Mouse (Mus musculus): ENCODE data around the gene Adamts15. TPM values are rescaled to one million over a fixed set of nuclear protein-coding genes. Genes with fewer than 3 reads are reported as not detected.

The Adamts15 gene
- polyA plus RNA-seq, 1 experiment from 2014 or later: 1.9 TPM

DNA sequence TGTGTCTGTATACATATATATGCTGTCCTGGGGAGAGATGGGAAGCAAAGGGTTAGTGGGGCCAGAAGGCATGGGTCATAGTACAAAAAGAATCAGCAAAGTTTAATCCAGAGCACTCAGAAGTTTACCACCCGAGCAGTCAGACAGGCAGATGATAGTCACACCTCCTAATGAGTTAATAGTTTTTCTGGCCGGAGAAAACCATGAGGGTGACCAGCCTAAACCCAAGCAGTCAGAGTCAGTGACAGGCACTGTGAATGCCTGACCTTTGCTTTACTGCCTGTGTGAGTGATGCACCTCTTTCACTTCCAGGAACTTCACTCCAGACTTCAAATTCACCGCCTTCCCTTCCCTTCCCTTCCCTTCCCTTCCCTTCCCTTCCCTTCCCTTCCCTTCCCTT, 8.8 kb downstream of the Adamts15 start:
- ATAC-seq (ENCODE audit: low FRiP score, low TSS enrichment): no peak
- no peaks in the 10 kb centered on the region for H3K36me3 ChIP-seq (ENCODE audit: control insufficient read depth, insufficient read depth, low read length)
- TF ChIP-seq EP300 (optimal IDR thresholded peaks at IDR 0.05) (no peak), CTCF (IDR thresholded peaks at IDR 0.05; ENCODE audit: low read depth) (no peak)
- H3K9me3 ChIP-seq (ENCODE audit: control insufficient read depth, low read length): no peaks in the 10 kb centered on the region
- 61% methylated on average over 3 of the region's 3 CpGs for WGBS
- DNase-seq (ENCODE audit: low spot score): no peak
- H3K27me3 ChIP-seq (ENCODE audit: control insufficient read depth, insufficient read depth, low read length): no peaks in the 10 kb centered on the region
- H3K4me2 ChIP-seq (replicated peaks; ENCODE audit: low read depth): no peak overlapping the region
- no peak overlapping the region for H3K9ac ChIP-seq (ENCODE audit: low read length)
- H3K4me3 ChIP-seq (ENCODE audit: low read depth, low read length): no peak overlapping the region
- no peak overlapping the region for H3K27ac ChIP-seq (replicated peaks)
- no peaks in the 10 kb centered on the region; the same call in 1 of the 2 replicates for H3K4me1 ChIP-seq (replicated peaks; ENCODE audit: control insufficient read depth, insufficient read depth)

DNA sequence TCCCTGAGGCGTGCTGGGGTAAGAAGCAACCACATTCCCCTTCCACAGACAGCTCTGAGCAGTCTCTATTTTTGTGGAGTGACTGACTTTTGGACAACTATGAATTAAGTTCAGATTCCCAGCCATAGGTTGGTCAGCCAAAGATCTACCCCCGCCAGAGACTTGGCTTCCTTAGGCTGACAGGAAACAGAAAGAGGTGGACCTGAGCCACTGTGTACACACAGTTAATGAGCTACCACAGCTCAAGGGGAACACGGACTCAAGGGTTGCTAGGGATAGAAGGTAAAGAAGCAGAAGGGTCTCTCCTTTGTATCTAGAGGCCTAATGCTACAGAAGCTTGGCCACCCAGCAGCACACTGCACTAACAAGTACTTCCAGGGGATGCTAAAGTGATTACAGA, 10.1 kb downstream of the Adamts15 start:
- Histone ChIP-seq H3K4me2 (replicated peaks; ENCODE audit: low read depth) (no peak overlapping the region), H3K4me1 (replicated peaks; ENCODE audit: control insufficient read depth, insufficient read depth) (no peaks in the 10 kb centered on the region; the same call in 1 of the 2 replicates), H3K9ac (ENCODE audit: low read length) (no peak overlapping the region), H3K4me3 (ENCODE audit: low read depth, low read length) (no peak overlapping the region), H3K27me3 (ENCODE audit: control insufficient read depth, insufficient read depth, low read length) (no peaks in the 10 kb centered on the region), H3K27ac (replicated peaks) (no peak overlapping the region), H3K9me3 (ENCODE audit: control insufficient read depth, low read length) (no peaks in the 10 kb centered on the region), H3K36me3 (ENCODE audit: control insufficient read depth, insufficient read depth, low read length) (no peaks in the 10 kb centered on the region)
- 43% methylated on average over 3 of the region's 3 CpGs for WGBS
- TF ChIP-seq EP300 (optimal IDR thresholded peaks at IDR 0.05) (no peak), CTCF (IDR thresholded peaks at IDR 0.05; ENCODE audit: low read depth) (no peak)
- no peak for ATAC-seq (ENCODE audit: low FRiP score, low TSS enrichment)
- DNase-seq (ENCODE audit: low spot score): no peak

DNA sequence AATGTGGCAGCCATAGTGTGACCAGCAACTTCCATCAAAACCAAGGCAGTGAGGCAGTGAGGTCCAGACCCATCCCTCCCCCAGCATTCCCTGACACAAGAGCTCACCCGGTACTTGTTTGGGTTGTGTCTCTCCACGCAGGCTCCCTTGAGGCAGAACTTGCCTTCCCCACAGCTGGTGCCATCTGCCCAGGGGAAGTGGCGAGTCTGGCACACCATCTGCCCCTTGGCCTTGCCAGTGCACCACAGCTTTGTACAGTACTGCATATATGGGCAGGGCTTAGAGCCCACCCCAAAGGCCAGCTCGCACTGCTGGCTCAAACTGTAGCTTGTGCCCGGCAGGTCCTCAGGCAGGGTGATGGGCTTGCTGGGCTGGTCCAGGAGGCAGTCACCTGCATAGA, 11.8 kb downstream of the Adamts15 start:
- no peak for DNase-seq (ENCODE audit: low spot score)
- Histone ChIP-seq H3K27me3 (ENCODE audit: control insufficient read depth, insufficient read depth, low read length) (no peaks in the 10 kb centered on the region), H3K9ac (ENCODE audit: low read length) (no peak overlapping the region), H3K4me2 (replicated peaks; ENCODE audit: low read depth) (no peak overlapping the region), H3K27ac (replicated peaks) (no peak overlapping the region), H3K9me3 (ENCODE audit: control insufficient read depth, low read length) (no peaks in the 10 kb centered on the region), H3K4me3 (ENCODE audit: low read depth, low read length) (no peak overlapping the region), H3K36me3 (ENCODE audit: control insufficient read depth, insufficient read depth, low read length) (no peaks in the 10 kb centered on the region), H3K4me1 (replicated peaks; ENCODE audit: control insufficient read depth, insufficient read depth) (no peaks in the 10 kb centered on the region; the same call in 1 of the 2 replicates)
- WGBS: 88% methylated on average over 5 of the region's 5 CpGs
- ATAC-seq (ENCODE audit: low FRiP score, low TSS enrichment): no peak
- TF ChIP-seq EP300 (optimal IDR thresholded peaks at IDR 0.05): no peak
- no peak for TF ChIP-seq CTCF (IDR thresholded peaks at IDR 0.05; ENCODE audit: low read depth)

DNA sequence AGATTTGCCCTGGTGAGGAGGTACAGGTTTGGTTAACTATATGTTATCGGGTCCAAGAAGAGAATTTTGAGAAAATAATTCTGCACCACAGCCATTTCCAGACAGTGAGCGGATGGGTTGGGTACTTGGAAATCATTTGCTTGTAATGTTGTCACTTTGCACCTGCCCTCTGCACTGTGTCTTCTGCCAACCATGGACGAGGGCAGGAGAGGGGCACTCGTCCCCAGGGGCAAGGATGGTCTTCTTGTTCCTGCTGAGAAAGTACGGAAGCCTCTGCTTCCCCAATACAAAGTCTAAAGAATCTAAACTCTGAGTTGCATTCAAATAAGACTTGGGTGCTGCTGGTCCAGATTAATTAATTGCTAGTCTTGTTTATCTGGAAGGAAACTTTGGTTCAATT, 13.3 kb downstream of the Adamts15 start:
- no peak overlapping the region for H3K9ac ChIP-seq (ENCODE audit: low read length)
- no peak overlapping the region for H3K27ac ChIP-seq (replicated peaks)
- no peaks in the 10 kb centered on the region for H3K27me3 ChIP-seq (ENCODE audit: control insufficient read depth, insufficient read depth, low read length)
- H3K36me3 ChIP-seq (ENCODE audit: control insufficient read depth, insufficient read depth, low read length): peaks cover 2% of the 10 kb centered on the region; the same call in 1 of the 2 replicates
- ATAC-seq (ENCODE audit: low FRiP score, low TSS enrichment): no peak
- no peaks in the 10 kb centered on the region for H3K4me1 ChIP-seq (replicated peaks; ENCODE audit: control insufficient read depth, insufficient read depth)
- 90% methylated on average over 5 of the region's 5 CpGs for WGBS
- no peak overlapping the region for H3K4me2 ChIP-seq (replicated peaks; ENCODE audit: low read depth)
- H3K4me3 ChIP-seq (ENCODE audit: low read depth, low read length): no peak overlapping the region
- DNase-seq (ENCODE audit: low spot score): no peak
- no peak for TF ChIP-seq EP300 (optimal IDR thresholded peaks at IDR 0.05)
- no peak for TF ChIP-seq CTCF (IDR thresholded peaks at IDR 0.05; ENCODE audit: low read depth)
- no peaks in the 10 kb centered on the region for H3K9me3 ChIP-seq (ENCODE audit: control insufficient read depth, low read length)

DNA sequence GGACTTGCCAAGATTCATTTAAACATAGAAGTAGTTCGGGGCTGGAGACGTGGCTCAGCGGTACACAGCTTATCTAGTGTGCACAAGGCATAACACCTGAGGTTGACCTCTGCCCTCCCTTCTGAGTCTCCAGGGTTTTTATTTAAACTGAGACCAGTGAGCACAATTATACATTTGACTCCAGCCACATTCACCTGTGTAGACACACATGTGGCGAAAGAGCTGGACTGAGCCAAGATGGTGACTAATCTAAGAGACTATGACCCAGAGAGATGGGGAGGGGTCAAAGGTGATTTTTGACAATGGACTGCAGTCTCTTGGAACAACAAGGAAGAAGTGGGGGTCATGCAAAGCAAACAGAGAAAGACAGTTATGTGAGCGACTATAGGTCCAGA, 14.0 kb downstream of the Adamts15 start:
- DNase-seq (ENCODE audit: low spot score) (no peak), ATAC-seq (ENCODE audit: low FRiP score, low TSS enrichment) (no peak)
- Histone ChIP-seq H3K4me2 (replicated peaks; ENCODE audit: low read depth) (no peak overlapping the region), H3K27ac (replicated peaks) (no peak overlapping the region), H3K4me3 (ENCODE audit: low read depth, low read length) (no peak overlapping the region), H3K27me3 (ENCODE audit: control insufficient read depth, insufficient read depth, low read length) (no peaks in the 10 kb centered on the region), H3K9me3 (ENCODE audit: control insufficient read depth, low read length) (no peaks in the 10 kb centered on the region), H3K36me3 (ENCODE audit: control insufficient read depth, insufficient read depth, low read length) (peaks cover 2% of the 10 kb centered on the region; the same call in 1 of the 2 replicates), H3K4me1 (replicated peaks; ENCODE audit: control insufficient read depth, insufficient read depth) (no peaks in the 10 kb centered on the region), H3K9ac (ENCODE audit: low read length) (no peak overlapping the region)
- no peak for TF ChIP-seq CTCF (IDR thresholded peaks at IDR 0.05; ENCODE audit: low read depth)
- no peak for TF ChIP-seq EP300 (optimal IDR thresholded peaks at IDR 0.05)
- WGBS: 44% methylated on average over 5 of the region's 5 CpGs

DNA sequence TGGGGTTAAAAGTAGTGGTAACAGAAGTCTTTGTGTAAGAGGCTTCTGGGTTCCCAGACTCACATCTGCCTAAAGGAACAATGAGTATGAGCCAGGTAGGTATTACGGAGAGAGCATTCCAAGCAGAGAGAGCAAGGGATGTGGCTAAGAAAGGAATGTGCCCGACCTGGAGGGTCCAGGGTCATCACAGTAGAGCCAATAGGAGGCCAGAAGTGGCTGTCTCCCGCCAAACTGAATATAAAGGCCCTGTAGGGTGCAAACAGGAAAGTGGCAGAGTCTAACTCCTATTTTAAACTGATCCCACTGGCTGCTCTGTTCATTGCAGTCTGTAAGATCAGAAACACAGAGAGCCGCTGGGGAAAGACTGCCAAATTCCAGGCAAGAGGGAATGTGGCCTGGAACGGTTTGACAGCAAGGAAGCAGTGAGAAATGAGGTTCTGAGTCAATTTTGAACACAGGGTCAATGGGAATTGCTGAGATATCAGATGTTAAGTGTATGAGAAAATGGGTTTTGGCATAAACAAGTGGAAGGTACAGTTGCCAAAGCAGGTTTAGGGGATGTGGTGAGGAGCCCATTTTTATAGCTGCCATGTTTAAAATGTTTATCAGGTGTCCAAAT, 14.5 kb downstream of the Adamts15 start:
- peaks cover 2% of the 10 kb centered on the region; the same call in 1 of the 2 replicates for H3K36me3 ChIP-seq (ENCODE audit: control insufficient read depth, insufficient read depth, low read length)
- WGBS: 39% methylated on average over 5 of the region's 5 CpGs
- TF ChIP-seq CTCF (IDR thresholded peaks at IDR 0.05; ENCODE audit: low read depth) (no peak), EP300 (optimal IDR thresholded peaks at IDR 0.05) (no peak)
- H3K9ac ChIP-seq (ENCODE audit: low read length): no peak overlapping the region
- DNase-seq (ENCODE audit: low spot score) (no peak), ATAC-seq (ENCODE audit: low FRiP score, low TSS enrichment) (no peak)
- no peak overlapping the region for H3K4me3 ChIP-seq (ENCODE audit: low read depth, low read length)
- no peaks in the 10 kb centered on the region for H3K4me1 ChIP-seq (replicated peaks; ENCODE audit: control insufficient read depth, insufficient read depth)
- no peak overlapping the region for H3K27ac ChIP-seq (replicated peaks)
- no peaks in the 10 kb centered on the region for H3K27me3 ChIP-seq (ENCODE audit: control insufficient read depth, insufficient read depth, low read length)
- no peak overlapping the region for H3K4me2 ChIP-seq (replicated peaks; ENCODE audit: low read depth)
- no peaks in the 10 kb centered on the region for H3K9me3 ChIP-seq (ENCODE audit: control insufficient read depth, low read length)

Measured in stomach, postnatal 0 days (tissue).